Mouse (Mus musculus): Measurements from ENCODE around the gene Tango2.

Tango2 gene

DNA sequence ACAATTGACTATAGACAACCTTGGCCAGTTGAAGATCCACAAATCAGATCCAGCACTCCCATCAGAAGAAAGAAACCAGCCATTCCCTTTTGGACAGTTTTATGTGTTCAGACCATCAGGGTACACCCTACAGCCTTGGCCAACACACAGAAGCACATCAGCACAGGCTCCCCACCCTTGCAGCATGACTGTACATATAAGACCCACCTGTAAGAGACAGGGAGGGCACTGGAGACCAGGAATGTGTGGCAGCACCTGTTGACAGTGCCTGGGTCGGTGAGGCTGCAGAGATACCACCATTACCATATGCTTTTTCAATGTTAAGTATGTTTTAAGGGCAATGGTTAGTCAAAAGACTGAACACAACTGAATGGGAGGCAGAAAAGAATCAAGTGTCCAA, 94.0 kb downstream of the Tango2 start:
- DNase-seq (ENCODE audit: low read depth), result no peak

DNA sequence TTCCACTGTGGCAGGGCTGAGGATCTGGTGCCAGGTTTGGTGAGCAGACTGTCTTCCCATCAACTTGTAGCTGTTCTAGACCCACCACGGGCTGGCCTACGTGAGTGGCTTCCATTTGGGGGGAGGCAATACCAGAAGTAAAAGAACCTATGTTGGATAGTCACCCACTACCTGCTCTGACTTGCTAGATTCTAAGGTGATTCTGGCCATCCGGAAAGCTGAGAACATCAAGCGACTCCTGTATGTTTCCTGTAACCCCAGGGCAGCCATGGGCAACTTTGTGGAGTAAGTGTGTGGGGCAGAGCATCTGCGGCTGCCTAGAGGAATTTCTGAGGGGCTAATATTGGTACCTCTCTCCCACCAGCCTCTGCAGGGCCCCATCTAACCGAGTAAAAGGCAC, 95.2 kb downstream of the Tango2 start:
- DNase-seq (ENCODE audit: low read depth), result no peak

DNA sequence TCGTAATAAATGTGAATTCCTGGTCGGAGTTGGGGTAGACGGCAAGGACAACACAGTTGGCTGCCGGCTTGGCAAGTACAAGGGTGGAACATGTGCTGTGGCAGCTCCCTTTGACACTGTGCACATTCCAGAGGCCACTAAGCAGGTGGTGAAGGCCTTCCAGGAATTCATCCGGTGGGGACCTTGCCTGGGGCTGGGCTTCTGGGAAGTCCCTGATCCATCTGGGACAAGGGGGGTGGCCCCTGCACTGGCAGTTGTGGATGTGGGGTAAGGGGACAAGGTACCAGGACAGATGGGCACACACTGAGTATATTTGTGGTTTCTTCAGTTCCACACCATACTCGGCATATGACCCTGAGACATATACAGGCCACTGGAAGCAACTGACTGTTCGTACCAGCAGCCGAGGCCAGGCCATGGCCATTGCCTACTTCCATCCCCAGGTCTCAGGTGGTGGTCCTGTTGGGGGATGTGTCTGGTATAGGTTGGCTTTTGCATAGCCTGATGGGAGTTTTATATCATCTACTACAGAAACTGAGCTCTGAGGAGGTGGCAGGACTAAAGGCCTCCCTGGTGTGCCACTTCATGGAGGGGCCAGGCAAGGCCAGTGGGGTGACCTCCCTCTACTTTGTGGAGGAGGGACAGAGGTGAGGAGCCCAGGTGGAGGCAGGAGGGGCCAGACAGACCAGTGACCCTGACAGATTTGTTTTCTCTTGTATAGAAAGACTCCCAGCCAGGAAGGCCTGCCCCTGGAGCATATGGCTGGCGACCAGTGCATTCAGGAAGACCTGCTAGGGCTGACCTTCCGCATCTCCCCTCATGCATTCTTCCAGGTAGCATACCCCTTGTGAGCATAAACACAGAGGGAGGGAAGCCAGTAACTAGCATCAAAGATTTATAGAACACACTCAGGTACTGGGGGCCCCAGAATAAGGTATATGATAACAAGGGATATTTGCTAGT, 96.8 kb downstream of the Tango2 start:
- DNase-seq (ENCODE audit: low read depth), result no peak

All from induced T-regulatory cell, adult 2 months (primary cell).